In the genomic region with DNA sequence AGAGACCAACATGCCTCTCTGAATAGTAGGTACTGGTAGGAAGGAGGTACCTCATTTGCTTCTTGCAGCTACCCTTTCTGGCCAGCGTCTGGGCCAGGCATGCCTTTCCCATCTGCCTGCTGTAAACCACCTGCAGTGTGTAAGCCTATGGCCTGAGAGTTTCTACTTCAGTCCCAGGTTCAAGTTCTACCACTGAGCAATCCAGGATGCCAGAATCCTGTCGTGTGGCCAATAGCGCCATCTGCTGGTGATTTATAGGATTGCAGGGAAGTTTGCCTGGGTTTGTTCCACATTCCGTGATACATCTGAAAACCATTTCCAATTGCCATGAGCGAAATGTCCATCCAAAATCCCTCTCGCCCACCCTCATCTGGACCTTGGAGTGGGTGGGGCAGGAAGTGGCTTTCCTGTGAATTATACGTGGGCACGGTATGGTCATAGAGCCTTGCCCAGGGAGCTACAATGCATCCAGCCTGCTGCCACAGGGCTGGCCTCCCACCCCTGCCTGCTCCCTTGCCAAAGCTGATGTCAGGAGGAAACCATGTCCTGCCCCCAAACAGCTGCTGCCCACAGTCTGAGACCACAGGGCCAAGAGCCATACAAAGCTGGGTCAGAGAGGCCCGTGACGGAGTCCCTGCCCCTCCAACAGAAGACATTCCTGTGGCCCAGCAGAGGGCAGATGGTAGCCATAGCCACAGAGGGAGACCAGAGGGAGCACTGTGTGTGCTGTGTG, we compare ENCODE assay signal across 8 mouse cellular contexts.
A peak's percentile ranks its signal among the peaks of the same experiment; 100 is the strongest.
DNase-seq lines count a peak whose midpoint lies in the region; ATAC-seq lines count a peak whose summit lies in the region.

No protein-coding gene starts in this region.

- H3K9me3 ChIP-seq in embryonic facial prominence, embryonic 13.5 days = no peaks in the 10 kb centered on the region
- H3K9me3 ChIP-seq in heart, embryonic 11.5 days (replicated peaks; ENCODE audit: control insufficient read depth, low read length) = no peaks in the 10 kb centered on the region
- H3K9me3 ChIP-seq in kidney, embryonic 15.5 days (replicated peaks) = no peaks in the 10 kb centered on the region

- peak; percentile 80 to 95 for DNase-seq in adrenal gland, adult (ENCODE audit: inconsistent age in 2 of 2, low spot score in 1 of 2)
- no peak for DNase-seq in adrenal gland, adult 8-10 months
- peak; percentile 66 for DNase-seq in liver
- peak; percentile 80 for DNase-seq in splenic B cell, adult 2 months (ENCODE audit: low read depth, low spot score)

- H3K27ac ChIP-seq in embryonic facial prominence, embryonic 13.5 days = peak overlapping the region; percentile 71
- no peak overlapping the region for H3K27ac ChIP-seq in heart, embryonic 11.5 days (ENCODE audit: low read depth, low read length)
- no peak overlapping the region for H3K27ac ChIP-seq in kidney, embryonic 15.5 days

- no peaks in the 10 kb centered on the region for H3K27me3 ChIP-seq in embryonic facial prominence, embryonic 13.5 days
- no peaks in the 10 kb centered on the region for H3K27me3 ChIP-seq in heart, embryonic 11.5 days (ENCODE audit: control insufficient read depth, insufficient read depth, low read length)
- H3K27me3 ChIP-seq in kidney, embryonic 15.5 days = peaks cover 9% of the 10 kb centered on the region; the same call in 1 of the 2 replicates
- H3K27me3 ChIP-seq in splenic B cell, adult 2 months (ENCODE audit: control insufficient read depth, insufficient read depth, low read length, poor library complexity, severe bottlenecking) = no peaks in the 10 kb centered on the region

- H3K4me2 ChIP-seq in embryonic facial prominence, embryonic 13.5 days = peak overlapping the region; percentile 30
- H3K4me2 ChIP-seq in heart, embryonic 11.5 days = 0 out of 2 replicates have a peak overlapping the region, but pooled peaks have one; percentile 4
- peak overlapping the region; percentile 52 for H3K4me2 ChIP-seq in kidney, embryonic 15.5 days

- no peak overlapping the region for H3K4me3 ChIP-seq in embryonic facial prominence, embryonic 13.5 days
- no peak overlapping the region for H3K4me3 ChIP-seq in heart, embryonic 11.5 days (ENCODE audit: low read depth, low read length)
- H3K4me3 ChIP-seq in kidney, embryonic 15.5 days (replicated peaks) = no peak overlapping the region

- peak overlapping the region; percentile 36 for H3K9ac ChIP-seq in embryonic facial prominence, embryonic 13.5 days
- H3K9ac ChIP-seq in heart, embryonic 11.5 days (ENCODE audit: low read depth, low read length) = no peak overlapping the region
- no peak overlapping the region for H3K9ac ChIP-seq in kidney, embryonic 15.5 days

- no peaks in the 10 kb centered on the region for H3K36me3 ChIP-seq in embryonic facial prominence, embryonic 13.5 days
- no peaks in the 10 kb centered on the region for H3K36me3 ChIP-seq in heart, embryonic 11.5 days (ENCODE audit: control insufficient read depth, insufficient read depth, low read length)
- H3K36me3 ChIP-seq in kidney, embryonic 15.5 days = no peaks in the 10 kb centered on the region
- no peaks in the 10 kb centered on the region for H3K36me3 ChIP-seq in splenic B cell, adult 2 months (ENCODE audit: control insufficient read depth, insufficient read depth, low read length, poor library complexity, severe bottlenecking)

- WGBS in embryonic facial prominence, embryonic 13.5 days = 10% methylated on average over 10 of the region's 10 CpGs
- WGBS in heart, embryonic 11.5 days (ENCODE audit: insufficient replicate concordance) = 17% methylated on average over 10 of the region's 10 CpGs
- 17% methylated on average over 10 of the region's 10 CpGs for WGBS in kidney, embryonic 15.5 days

- ATAC-seq in embryonic facial prominence, embryonic 13.5 days (ENCODE audit: insufficient number of reproducible peaks, insufficient read depth, low FRiP score, low TSS enrichment, low read depth) = peak; percentile 44
- no peak for ATAC-seq in heart, embryonic 11.5 days (replicated peaks; ENCODE audit: insufficient number of reproducible peaks, low FRiP score, low TSS enrichment)
- no peak for ATAC-seq in kidney, embryonic 15.5 days (replicated peaks; ENCODE audit: low FRiP score)
- 0 out of 2 replicates have a peak, but pooled peaks have one; percentile 18 for ATAC-seq in monocyte, adult 5-6 weeks (replicated peaks; ENCODE audit: insufficient number of reproducible peaks, low FRiP score, low TSS enrichment, poor library complexity, severe bottlenecking)

- H3K4me1 ChIP-seq in embryonic facial prominence, embryonic 13.5 days = peaks cover 47% of the 10 kb centered on the region
- H3K4me1 ChIP-seq in heart, embryonic 11.5 days (ENCODE audit: control insufficient read depth, insufficient read depth, low read length) = peaks cover 30% of the 10 kb centered on the region; the same call in 1 of the 2 replicates
- peaks cover 47% of the 10 kb centered on the region for H3K4me1 ChIP-seq in kidney, embryonic 15.5 days

Comparison
In these comparisons a context has a peak if more than half of its experiments do, and no peak if none do; other contexts are left out.
1. ATAC-seq: peak in embryonic facial prominence, embryonic 13.5 days (single experiment) and monocyte, adult 5-6 weeks (single experiment); none in heart, embryonic 11.5 days (single experiment) and kidney, embryonic 15.5 days (single experiment).
2. Peak in every context shown above with its lines, with median percentiles within 50 percentile points of each other: H3K4me2 ChIP-seq.